Mouse (Mus musculus) CH12.LX (cell line): ENCODE measurements around the gene Kctd19.

Source experiments
- CHD2 ChIP-seq: IDR thresholded peaks from 2 replicates; pipeline ENCODE4 v1.6.1; 2011; ENCODE audit warnings: low read length, improper control_type of control experiment
- POLR2A ChIP-seq: IDR thresholded peaks from 2 replicates; pipeline ENCODE4 v1.6.1; 2011; ENCODE audit warnings: low read depth, mild to moderate bottlenecking, improper control_type of control experiment, low read length
- POLR2AphosphoS2 ChIP-seq: IDR thresholded peaks from 2 replicates; pipeline ENCODE4 v1.6.1; 2011; ENCODE audit warnings: low read depth, low read length, improper control_type of control experiment

DNA sequence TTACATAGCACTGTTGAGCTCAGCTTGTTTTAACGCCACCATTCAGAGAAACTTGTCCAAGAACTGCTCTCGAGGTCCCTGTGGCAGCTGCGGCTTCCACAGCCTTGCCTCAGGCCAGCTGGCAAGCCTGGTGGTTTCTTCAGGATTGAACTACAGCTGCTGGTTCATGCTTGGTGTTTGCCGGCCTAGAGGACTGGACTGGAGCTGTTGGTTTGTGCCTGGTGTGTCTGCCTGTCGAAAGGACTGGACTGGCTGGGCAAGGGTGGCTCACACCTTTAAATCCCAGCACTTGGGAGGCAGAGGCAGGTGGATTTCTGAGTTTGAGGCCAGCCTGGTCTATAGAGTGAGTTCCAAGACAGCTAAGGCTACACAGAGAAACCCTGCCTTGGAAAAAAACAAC is 13.3 kb downstream of the Kctd19 start:
- TF ChIP-seq CHD2, result no peak
- no peak for TF ChIP-seq POLR2AphosphoS2
- TF ChIP-seq POLR2A, result no peak
